Mouse (Mus musculus) MEL (cell line): ENCODE results near the gene Dsp.

Experiments used
- CHD2 ChIP-seq: IDR thresholded peaks from 2 replicates; pipeline ENCODE4 v1.6.1; 2011; ENCODE audit warnings: low read length, improper control_type of control experiment
- CTCF ChIP-seq, 3 experiments: IDR thresholded peaks in 2 of 3; conservative IDR thresholded peaks in 1 of 3; 2 replicates each; pipeline ENCODE4 v1.5.1; 2011 to 2012; ENCODE audit warnings: low read length in 3 of 3, low read depth in 2 of 3, mild to moderate bottlenecking in 2 of 3, improper control_type of control experiment in 1 of 3, inconsistent platforms in 1 of 3, mixed read lengths in 1 of 3, moderate library complexity in 1 of 3; ENCODE audit not compliant: control insufficient read depth in 1 of 3, insufficient read depth in 1 of 3, poor library complexity in 1 of 3, severe bottlenecking in 1 of 3
- EP300 ChIP-seq, 2 experiments: IDR thresholded peaks; 2 replicates each; pipeline ENCODE4 v1.6.1; 2011; ENCODE audit warnings: improper control_type of control experiment in 2 of 2, low read length in 2 of 2, low read depth in 1 of 2, mild to moderate bottlenecking in 1 of 2
- ETS1 ChIP-seq: IDR thresholded peaks from 2 replicates; pipeline ENCODE4 v1.6.1; 2012; ENCODE audit warnings: low read depth, mild to moderate bottlenecking, inconsistent platforms, low read length, improper control_type of control experiment, moderate library complexity
- GATA1 ChIP-seq: IDR thresholded peaks from 2 replicates; pipeline ENCODE4 v1.6.1; 2011; ENCODE audit warnings: low read depth, low read length, improper control_type of control experiment
- KAT2A ChIP-seq: conservative IDR thresholded peaks from 2 replicates; pipeline ENCODE4 v1.6.1; 2012; ENCODE audit warnings: low read depth, low read length, improper control_type of control experiment, inconsistent platforms
- MAFK ChIP-seq: IDR thresholded peaks from 2 replicates; pipeline ENCODE4 v1.6.1; 2011; ENCODE audit warnings: low read depth, mild to moderate bottlenecking, low read length, improper control_type of control experiment, borderline replicate concordance
- MAX ChIP-seq: IDR thresholded peaks from 2 replicates; pipeline ENCODE4 v1.6.1; 2011; ENCODE audit warnings: low read length, improper control_type of control experiment
- MEF2A ChIP-seq: IDR thresholded peaks from 2 replicates; pipeline ENCODE4 v1.6.1; 2014; ENCODE audit warnings: low read depth, mild to moderate bottlenecking, inconsistent platforms, low read length, improper control_type of control experiment; ENCODE audit not compliant: poor library complexity, insufficient replicate concordance, severe bottlenecking; ENCODE audit errors: extremely low read depth
- NRF1 ChIP-seq: IDR thresholded peaks from 2 replicates; pipeline ENCODE4 v1.6.1; 2014; ENCODE audit warnings: low read depth, mild to moderate bottlenecking, inconsistent platforms, low read length, improper control_type of control experiment, moderate library complexity; ENCODE audit not compliant: poor library complexity, insufficient read depth, severe bottlenecking
- POLR2A ChIP-seq, 2 experiments: IDR thresholded peaks; 2 replicates each; pipeline ENCODE4 v1.6.1; 2011 to 2012; ENCODE audit warnings: low read length in 2 of 2, mild to moderate bottlenecking in 2 of 2, control low read depth in 1 of 2, improper control_type of control experiment in 1 of 2, low read depth in 1 of 2, moderate library complexity in 1 of 2; ENCODE audit not compliant: control insufficient read depth in 1 of 2, insufficient read depth in 1 of 2, poor library complexity in 1 of 2
- SMC3 ChIP-seq: IDR thresholded peaks from 2 replicates; pipeline ENCODE4 v1.6.1; 2011; ENCODE audit warnings: low read depth, low read length, improper control_type of control experiment
- USF1 ChIP-seq: IDR thresholded peaks from 2 replicates; pipeline ENCODE4 v1.6.1; 2014; ENCODE audit warnings: low read depth, mild to moderate bottlenecking, inconsistent platforms, low read length, improper control_type of control experiment, moderate library complexity

- TF ChIP-seq SMC3 = no peak
- TF ChIP-seq KAT2A = no peak
- TF ChIP-seq CTCF (IDR thresholded peaks at IDR 0.05 in 2 of 3, conservative IDR thresholded peaks at IDR 0.05 in 1 of 3; ENCODE audit: control insufficient read depth in 1 of 3, insufficient read depth in 1 of 3, low read depth in 2 of 3, low read length in 3 of 3, poor library complexity in 1 of 3, severe bottlenecking in 1 of 3) = no peak
- TF ChIP-seq MAFK = no peak
- peak; percentile 93 for TF ChIP-seq ETS1
- TF ChIP-seq CHD2 = no peak
- TF ChIP-seq MAX = no peak
- peak; percentile 57 for TF ChIP-seq GATA1
- no peak for TF ChIP-seq POLR2A (IDR thresholded peaks at IDR 0.05; ENCODE audit: control insufficient read depth in 1 of 2, insufficient read depth in 1 of 2, low read depth in 1 of 2, low read length in 2 of 2, poor library complexity in 1 of 2)
- no peak for TF ChIP-seq USF1
- TF ChIP-seq NRF1 = no peak
- TF ChIP-seq EP300 (IDR thresholded peaks at IDR 0.05; ENCODE audit: low read depth in 1 of 2, low read length in 2 of 2) = peak; percentile 43 to 66; a peak in 2 of 4 replicates
- no peak for TF ChIP-seq MEF2A
These were observed 60.0 kb downstream of the Dsp start for GRCm38 (mm10) chr13:38211122-38211521.
